Mouse (Mus musculus) erythroblast, embryonic 14.5 days (primary cell): ENCODE results near the gene Otub2. TPM values are rescaled to one million over a fixed set of nuclear protein-coding genes. Genes with fewer than 3 reads are reported as not detected.

Source experiments
- H3K27me3 ChIP-seq: 2 replicates; pipeline ENCODE4 v1.6.1; 2012; ENCODE audit warnings: inconsistent platforms; ENCODE audit not compliant: control insufficient read depth
- H3K36me3 ChIP-seq: 2 replicates; pipeline ENCODE4 v1.6.1; 2012; ENCODE audit warnings: mild to moderate bottlenecking, inconsistent platforms; ENCODE audit not compliant: control insufficient read depth
- H3K4me1 ChIP-seq: 2 replicates; pipeline ENCODE4 v1.6.1; 2012; ENCODE audit warnings: inconsistent platforms; ENCODE audit not compliant: control insufficient read depth
- H3K4me3 ChIP-seq: replicated peaks from 2 replicates; pipeline ENCODE3; 2012; ENCODE audit warnings: moderate library complexity, mild to moderate bottlenecking, inconsistent platforms
- H3K9me3 ChIP-seq: 2 replicates; pipeline ENCODE4 v1.6.1; 2012; ENCODE audit warnings: low read length, inconsistent platforms, mixed read lengths; ENCODE audit not compliant: control insufficient read depth
- GATA1 ChIP-seq: IDR thresholded peaks from 2 replicates; pipeline ENCODE4 v1.6.1; 2012; ENCODE audit warnings: low read length, inconsistent platforms, mixed read lengths
- TAL1 ChIP-seq: IDR thresholded peaks from 3 replicates; pipeline ENCODE4 v1.6.1; 2012; ENCODE audit warnings: low read length, inconsistent platforms, mixed read lengths
- polyA plus RNA-seq: library from polyadenylated mRNA; stranded (reverse); fragments of >175 nt; gene quantifications from 2 replicates; pipeline ENCODE4 v1.2.3, GENCODE M21; 2012

Gene Otub2
- polyA plus RNA-seq, 1 experiment, result 1.9 TPM

DNA sequence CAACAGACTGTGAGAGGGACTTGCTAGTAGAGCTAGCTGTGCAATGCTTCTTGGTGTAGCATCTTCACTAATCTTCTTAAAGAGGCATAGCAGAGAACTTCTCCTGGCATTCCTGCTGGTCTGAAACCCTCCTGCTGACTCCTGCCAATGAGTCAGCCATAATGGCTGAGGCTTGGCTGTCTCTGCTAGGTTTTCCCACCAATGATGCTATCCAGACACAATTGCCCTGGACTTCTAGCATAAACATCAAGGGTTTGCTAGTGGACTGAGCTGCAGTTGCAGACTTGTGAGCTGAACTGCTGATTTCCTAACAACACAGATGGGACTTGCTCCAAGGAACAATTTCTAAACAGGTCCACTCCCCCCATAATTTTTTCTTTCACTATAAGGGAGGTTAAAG is 64.9 kb downstream of the Otub2 start:
- Histone ChIP-seq H3K4me3 (no peak overlapping the region), H3K27me3 (no peaks in the 10 kb centered on the region), H3K9me3 (no peaks in the 10 kb centered on the region), H3K4me1 (no peaks in the 10 kb centered on the region), H3K36me3 (no peaks in the 10 kb centered on the region)
- TF ChIP-seq GATA1 (no peak), TAL1 (no peak)

Other genes with a start within 250 kb of the Otub2 start
- gene Prima1, start 146.5 kb upstream of the Otub2 start, polyA plus RNA-seq, result not detected in 2 replicates
- gene Fam181a, start 77.7 kb upstream of the Otub2 start, polyA plus RNA-seq, result not detected in 2 replicates
- gene Asb2, start 32.7 kb upstream of the Otub2 start, polyA plus RNA-seq, result 0.14 and 0.16 TPM in 2 replicates
- gene 9330161L09Rik, start 19.1 kb downstream of the Otub2 start, polyA plus RNA-seq, result not detected in 2 replicates
- gene Ddx24, start 37.1 kb downstream of the Otub2 start, polyA plus RNA-seq, result 1.9 and 3.5 TPM in 2 replicates
- gene Ifi27, start 45.5 kb downstream of the Otub2 start, polyA plus RNA-seq, result 0.08 TPM in 1 of 2 replicates, not detected in the other
- gene Ifi27l2a, start 55.0 kb downstream of the Otub2 start, polyA plus RNA-seq, result 0.15 TPM in 1 of 2 replicates, not detected in the other
- gene Ifi27l2b, start 68.5 kb downstream of the Otub2 start, polyA plus RNA-seq, result not detected in 2 replicates
- not detected in 2 replicates for gene Ppp4r4, start 143.6 kb downstream of the Otub2 start, polyA plus RNA-seq
- gene Serpina10, start 242.8 kb downstream of the Otub2 start, polyA plus RNA-seq, result not detected in 2 replicates